Mouse (Mus musculus) heart, postnatal 0 days (tissue): Measurements from ENCODE around the gene Mad2l1bp. TPM values are rescaled to one million over a fixed set of nuclear protein-coding genes. Genes with fewer than 3 reads are reported as not detected.

Source experiments
- ATAC-seq: fragments of 200-750 bp; cut with Nextera tagmentation; 2 replicates; pipeline ENCODE4 v1.8.0; 2017; ENCODE audit warnings: low read depth, moderate number of reproducible peaks, moderate library complexity; ENCODE audit not compliant: insufficient read depth
- DNase-seq: peaks from one replicate; pipeline ENCODE4 v3.0.0-alpha.2; 2016; ENCODE audit warnings: low spot score
- H3K27ac ChIP-seq: fragments of 300-500 bp; sonication (generic); 2 replicates; pipeline ENCODE4 v1.5.1; 2014; ENCODE audit warnings: low read depth, mild to moderate bottlenecking
- H3K27me3 ChIP-seq: fragments of 300-500 bp; sonication (generic); 2 replicates; pipeline ENCODE4 v1.6.1; 2014; ENCODE audit warnings: low read length, mixed read lengths; ENCODE audit not compliant: control insufficient read depth, insufficient read depth
- H3K36me3 ChIP-seq: fragments of 300-500 bp; sonication (generic); replicated peaks from 2 replicates; pipeline ENCODE4 v1.6.1; 2014; ENCODE audit warnings: low read length, mixed read lengths; ENCODE audit not compliant: control insufficient read depth, insufficient read depth
- H3K4me1 ChIP-seq: fragments of 300-500 bp; sonication (generic); 2 replicates; pipeline ENCODE4 v1.6.1; 2014; ENCODE audit warnings: antibody characterized with exemption; ENCODE audit not compliant: control insufficient read depth, insufficient read depth
- H3K4me2 ChIP-seq: fragments of 300-500 bp; sonication (generic); 2 replicates; pipeline ENCODE4 v1.6.1; 2014; ENCODE audit warnings: low read depth, mild to moderate bottlenecking, low read length, moderate library complexity
- H3K4me3 ChIP-seq: fragments of 300-500 bp; sonication (generic); 2 replicates; pipeline ENCODE4 v1.5.1; 2014; ENCODE audit warnings: low read depth, low read length
- H3K9ac ChIP-seq: fragments of 300-500 bp; sonication (generic); replicated peaks from 2 replicates; pipeline ENCODE4 v1.6.1; 2014; ENCODE audit warnings: low read depth, low read length, mixed read lengths
- H3K9me3 ChIP-seq: fragments of 300-500 bp; sonication (generic); replicated peaks from 2 replicates; pipeline ENCODE4 v1.6.1; 2016; ENCODE audit warnings: low read length; ENCODE audit not compliant: control insufficient read depth
- CTCF ChIP-seq: IDR thresholded peaks from 2 replicates; pipeline ENCODE4 v1.5.1; 2016; ENCODE audit warnings: antibody characterized with exemption, control low read depth, low read depth
- EP300 ChIP-seq: IDR thresholded peaks from 2 replicates; pipeline ENCODE4 v1.6.1; 2016; ENCODE audit warnings: antibody characterized with exemption, low read depth
- WGBS: fragments of 180-500 bp; shearing (Covaris S2); extraction: QIAGEN DNeasy Blood & Tissue Kit; methylation state at CpG from one replicate; pipeline ENCODE4 v1.1.7; 2014; 5-methylcytosine and 5-hydroxymethylcytosine counted together
- polyA plus RNA-seq: library from polyadenylated mRNA; unstranded; fragments of >200 nt; fragmentation: Nextera tagmentation; extraction: Ambion mirVana; gene quantifications from 2 replicates; pipeline ENCODE4 v1.2.1, GENCODE M21; 2015
- total RNA-seq: library from RNA; depleted of rRNA; stranded (reverse); fragments of >200 nt; gene quantifications from 2 replicates; pipeline ENCODE4 v1.2.3, GENCODE M21; 2014; ENCODE audit warnings: low replicate concordance; rRNA removed

Mad2l1bp gene
- 19.1 and 26.9 TPM in 2 replicates for total RNA-seq
- 32.5 and 32.6 TPM in 2 replicates for polyA plus RNA-seq

DNA sequence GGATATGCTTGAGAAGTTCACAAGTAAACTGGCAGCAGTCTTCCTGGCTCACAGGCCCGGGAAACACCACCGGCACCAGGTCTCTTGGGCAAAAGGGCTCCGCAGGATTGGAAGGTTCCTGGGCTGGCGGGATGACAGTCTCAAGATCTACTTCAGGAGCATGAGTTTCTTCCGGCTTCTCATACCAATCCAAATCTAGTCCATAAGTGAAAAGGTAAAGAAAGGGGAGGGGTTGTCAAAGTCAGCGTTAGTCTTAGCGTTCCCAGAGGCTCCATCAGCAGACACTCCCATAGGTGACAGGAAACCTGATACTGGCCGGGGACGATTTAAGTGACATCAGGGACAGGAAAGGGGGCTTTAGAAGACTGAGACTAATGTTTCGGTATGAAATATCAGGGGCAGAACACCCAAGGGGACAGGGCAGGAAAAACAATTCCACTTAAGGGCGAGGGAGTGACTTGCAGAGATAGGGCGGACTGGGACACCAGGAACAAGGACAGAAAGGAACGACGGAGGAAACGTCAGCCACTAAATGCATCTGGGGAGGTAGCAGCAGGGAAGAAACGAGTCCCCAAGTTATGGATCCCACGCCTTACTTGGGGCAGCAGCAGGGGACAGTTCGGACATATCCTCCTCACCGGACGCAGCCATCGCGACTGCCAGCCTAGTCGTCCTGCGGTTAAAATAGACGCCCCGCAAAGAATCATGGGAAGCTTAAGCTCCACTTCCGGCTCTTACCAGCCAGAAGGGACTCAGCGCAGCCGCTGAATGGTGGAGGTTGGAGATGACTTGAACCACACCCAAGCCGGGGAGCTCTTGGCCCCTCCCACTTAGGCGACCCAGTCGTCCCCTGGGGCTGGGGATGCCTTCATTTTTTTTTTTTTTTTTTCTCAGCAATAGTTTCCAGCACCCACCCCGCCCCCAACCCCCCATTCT lies at the start of gene Mad2l1bp:
Gene Mad2l1bp, minus strand, starts transcription at position 707 of the 936 bp plus-strand sequence.
- TF ChIP-seq CTCF = no peak
- TF ChIP-seq EP300 = no peak
- Histone ChIP-seq H3K4me2 (peak within 1 kb of the TSS; percentile 77), H3K27ac (peak within 1 kb of the TSS; percentile 82), H3K36me3 (peaks cover 14% of the 10 kb centered on the region), H3K9me3 (no peaks in the 10 kb centered on the region), H3K4me1 (0 out of 2 replicates have a peak, but pooled peaks cover 8% of the 10 kb centered on the region), H3K9ac (peak within 1 kb of the TSS; percentile 86), H3K27me3 (no peaks in the 10 kb centered on the region), H3K4me3 (peak within 1 kb of the TSS; percentile 83)
- ATAC-seq (peak; percentile 95), DNase-seq (peak; percentile 96)
- 1% methylated on average over 33 of the region's 33 CpGs for WGBS

DNA sequence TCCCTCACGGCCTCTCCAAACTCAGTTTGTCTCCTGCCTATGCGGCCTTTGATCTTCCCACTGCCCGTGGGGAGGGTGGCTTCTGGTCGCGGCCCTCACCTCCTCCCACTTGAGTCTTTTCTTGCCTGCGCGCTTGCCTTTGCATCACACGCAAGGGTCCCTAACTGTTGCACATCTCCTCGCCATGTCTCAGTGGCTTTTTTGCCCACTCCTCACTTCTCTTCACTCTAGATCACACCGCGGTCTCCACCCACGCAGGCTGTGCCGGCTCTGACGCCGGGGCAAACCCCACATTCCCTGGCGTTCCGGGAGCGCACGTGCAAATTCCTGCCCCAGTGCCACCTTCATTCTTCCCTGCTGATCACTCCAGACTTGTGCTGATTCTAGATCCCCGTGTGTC lies 49.7 kb upstream of the Mad2l1bp start:
- Histone ChIP-seq H3K4me1 (peaks cover 19% of the 10 kb centered on the region), H3K36me3 (peaks cover 41% of the 10 kb centered on the region), H3K27ac (peak overlapping the region; percentile 79), H3K4me3 (peak overlapping the region; percentile 89), H3K27me3 (no peaks in the 10 kb centered on the region), H3K4me2 (peak overlapping the region; percentile 90), H3K9me3 (no peaks in the 10 kb centered on the region), H3K9ac (peak overlapping the region; percentile 88)
- DNase-seq (peak; percentile 39), ATAC-seq (peak; percentile 36)
- TF ChIP-seq EP300 = no peak
- no peak for TF ChIP-seq CTCF
- under 1% methylated on average over 19 of the region's 20 CpGs for WGBS

DNA sequence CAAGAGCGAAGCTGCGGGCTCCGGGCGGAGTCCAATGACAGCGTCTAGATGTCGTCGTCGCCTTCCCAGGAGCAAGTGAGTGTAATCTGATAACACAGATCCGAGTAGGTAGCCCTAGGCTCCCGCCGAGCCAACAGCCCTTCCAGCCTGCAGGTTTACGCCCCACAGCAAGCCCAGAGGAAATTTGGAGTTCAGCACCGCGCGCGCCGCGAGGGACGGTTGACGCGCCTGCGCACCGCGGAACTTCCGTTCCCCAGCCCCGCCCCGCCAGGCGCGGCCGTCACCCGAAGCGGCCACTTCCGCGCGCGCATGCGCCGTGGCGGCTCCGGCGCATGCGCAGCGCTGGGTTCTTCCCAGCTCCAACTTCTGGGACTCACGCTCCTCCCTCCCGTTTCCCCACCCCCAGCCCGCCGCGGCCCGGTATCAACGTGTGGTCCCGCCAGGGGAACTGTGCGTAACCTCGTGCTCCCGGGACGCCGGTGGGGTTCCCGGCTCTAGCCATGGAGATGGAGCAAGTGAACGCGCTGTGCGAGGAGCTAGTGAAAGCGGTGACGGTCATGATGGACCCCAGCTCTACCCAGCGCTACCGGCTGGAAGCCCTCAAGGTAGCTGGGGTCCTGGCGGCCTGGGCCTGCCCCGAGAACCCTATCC lies 49.2 kb upstream of the Mad2l1bp start, which contains the start of the genes Polh and Xpo5:
Gene Polh, minus strand, starts transcription at position 225 of the 651 bp plus-strand sequence.
Gene Xpo5, plus strand, starts transcription at position 362 of the 651 bp plus-strand sequence.
- WGBS = under 1% methylated on average over 66 of the region's 66 CpGs
- H3K9ac ChIP-seq = peak within 1 kb of the TSS; percentile 88
- DNase-seq (peak; percentile 94), ATAC-seq (peak; percentile 95)
- peaks cover 19% of the 10 kb centered on the region for H3K4me1 ChIP-seq
- peak within 1 kb of the TSS; percentile 79 for H3K27ac ChIP-seq
- H3K36me3 ChIP-seq = peaks cover 41% of the 10 kb centered on the region
- no peaks in the 10 kb centered on the region for H3K9me3 ChIP-seq
- H3K4me2 ChIP-seq = peak within 1 kb of the TSS; percentile 90
- H3K27me3 ChIP-seq = no peaks in the 10 kb centered on the region
- peak within 1 kb of the TSS; percentile 89 for H3K4me3 ChIP-seq
- no peak for TF ChIP-seq CTCF
- no peak for TF ChIP-seq EP300

DNA sequence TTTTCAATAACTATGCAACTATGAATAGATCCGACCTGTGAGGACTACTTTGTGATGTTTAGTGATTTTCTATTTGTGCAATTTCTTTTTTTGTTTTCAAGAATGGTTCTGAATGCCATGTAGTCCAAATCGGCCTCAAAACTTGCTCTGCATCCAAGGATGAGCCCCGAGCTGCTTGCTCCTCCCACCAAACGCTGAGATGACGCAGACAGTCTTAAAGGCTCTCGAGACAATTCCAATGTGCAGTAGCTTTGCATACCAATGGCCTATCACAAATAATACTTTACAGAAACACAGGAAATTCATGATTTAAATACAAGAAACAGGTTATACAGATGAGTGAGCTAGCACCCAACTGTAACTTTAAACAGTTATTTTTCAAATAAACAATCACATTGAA lies 47.8 kb upstream of the Mad2l1bp start:
- TF ChIP-seq EP300 = no peak
- TF ChIP-seq CTCF = no peak
- Histone ChIP-seq H3K4me1 (peaks cover 19% of the 10 kb centered on the region), H3K9me3 (no peaks in the 10 kb centered on the region), H3K9ac (no peak overlapping the region; the same call in 1 of the 2 replicates), H3K4me2 (peak overlapping the region; percentile 90; the same call in 1 of the 2 replicates), H3K36me3 (peaks cover 41% of the 10 kb centered on the region), H3K27me3 (no peaks in the 10 kb centered on the region), H3K27ac (no peak overlapping the region), H3K4me3 (peak overlapping the region; percentile 89)
- no peak for ATAC-seq
- no peak for DNase-seq
- 50% methylated on average over 6 of the region's 6 CpGs for WGBS

DNA sequence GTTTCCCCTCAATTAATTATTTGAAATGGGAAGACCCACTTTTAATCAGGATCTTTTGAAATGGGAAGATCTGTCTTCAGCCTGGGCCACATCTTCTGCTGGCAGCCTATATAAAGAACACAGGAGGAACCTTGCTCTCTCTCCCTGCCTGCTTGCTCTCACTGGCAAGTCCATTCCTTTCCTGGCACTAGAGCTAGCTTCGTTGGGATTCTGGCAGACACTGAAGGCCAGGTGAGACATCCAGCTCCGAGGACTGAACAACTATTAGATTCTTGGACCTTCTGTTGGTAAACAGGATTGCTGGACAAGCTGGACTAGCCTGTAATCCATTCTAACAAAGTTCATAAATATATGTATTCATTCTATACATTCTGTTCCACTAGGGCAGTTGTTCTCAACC lies 35.5 kb upstream of the Mad2l1bp start:
- DNase-seq (no peak), ATAC-seq (no peak)
- Histone ChIP-seq H3K27ac (no peak overlapping the region), H3K36me3 (peaks cover 76% of the 10 kb centered on the region), H3K27me3 (no peaks in the 10 kb centered on the region), H3K4me1 (no peaks in the 10 kb centered on the region), H3K9me3 (no peaks in the 10 kb centered on the region), H3K9ac (no peak overlapping the region), H3K4me2 (no peak overlapping the region), H3K4me3 (no peak overlapping the region)
- 90% methylated on average over 2 of the region's 2 CpGs for WGBS
- TF ChIP-seq EP300 (no peak), CTCF (no peak)
